Mouse (Mus musculus) MN1 (cell line): ENCODE results near the gene Dpt.
A peak's percentile ranks its signal among the peaks of the same experiment; 100 is the strongest.
"Not testable (repeated sequence)": the region's sequence is repeated elsewhere in the genome, so short reads cannot be mapped to it uniquely, and the experiment has no call there.

Experiments used
- DNase-seq: peaks from one replicate; pipeline ENCODE4 v3.0.0-alpha.2; 2016; ENCODE audit warnings: low spot score

The Dpt gene

DNA sequence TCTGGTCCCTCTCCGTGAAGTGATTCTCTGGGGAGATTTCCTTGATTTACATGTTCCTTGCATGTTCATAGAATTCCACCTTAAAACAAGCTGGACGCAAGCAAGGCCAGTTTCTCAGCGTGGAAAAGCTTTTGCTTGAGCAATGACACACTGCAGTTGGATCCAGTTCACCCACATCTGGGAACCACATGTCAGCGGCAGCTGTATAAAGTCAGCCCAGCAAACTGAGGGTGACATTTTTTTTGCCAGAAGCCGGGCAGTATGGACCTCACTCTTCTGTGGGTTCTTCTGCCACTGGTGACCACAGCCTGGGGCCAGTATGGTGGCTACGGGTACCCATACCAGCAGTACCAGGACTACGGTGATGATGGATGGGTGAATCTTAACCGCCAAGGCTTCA lies at the start of gene Dpt:
Dpt (plus strand) TSS at position 174 of the 400 bp plus-strand sequence.
- no peak for DNase-seq

DNA sequence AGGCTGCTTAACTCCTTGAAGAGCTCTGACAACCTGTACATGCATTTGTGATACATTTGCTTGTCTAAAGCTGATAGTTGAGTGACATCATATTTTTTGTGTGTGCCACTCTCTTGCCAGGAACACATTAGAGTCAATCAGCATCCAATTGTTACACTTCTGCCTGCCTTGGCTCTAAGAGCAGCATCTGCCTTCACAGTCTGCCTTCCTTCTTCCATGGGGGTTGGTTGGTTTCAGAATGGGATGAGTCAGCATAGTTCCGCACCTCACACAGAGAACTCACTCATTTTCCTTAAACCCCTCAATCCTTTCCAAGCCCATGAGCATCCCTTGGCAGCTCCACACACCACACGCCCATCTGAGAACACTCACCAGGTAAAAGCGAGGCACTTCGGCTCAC lies 42.7 kb upstream of the Dpt start:
- no peak for DNase-seq

DNA sequence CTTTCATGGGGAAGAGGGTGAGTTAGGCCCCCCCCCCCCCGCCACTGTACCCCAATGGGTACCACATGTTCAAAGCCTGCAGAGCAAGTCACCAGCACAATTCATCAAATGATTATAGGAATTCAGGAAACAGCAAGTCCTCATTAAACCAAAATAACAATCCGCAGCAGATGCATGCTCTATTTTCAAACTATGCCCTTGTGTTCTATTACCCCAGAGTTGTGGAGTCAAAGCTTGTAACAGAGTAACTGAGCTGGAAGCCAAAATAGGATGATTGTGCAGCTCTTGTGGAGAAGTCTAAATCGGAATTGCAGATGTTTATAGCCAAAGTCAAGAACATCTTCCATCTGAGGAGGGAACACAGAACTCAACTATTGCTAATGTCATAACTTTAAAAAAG lies 40.8 kb upstream of the Dpt start:
- DNase-seq = no peak

DNA sequence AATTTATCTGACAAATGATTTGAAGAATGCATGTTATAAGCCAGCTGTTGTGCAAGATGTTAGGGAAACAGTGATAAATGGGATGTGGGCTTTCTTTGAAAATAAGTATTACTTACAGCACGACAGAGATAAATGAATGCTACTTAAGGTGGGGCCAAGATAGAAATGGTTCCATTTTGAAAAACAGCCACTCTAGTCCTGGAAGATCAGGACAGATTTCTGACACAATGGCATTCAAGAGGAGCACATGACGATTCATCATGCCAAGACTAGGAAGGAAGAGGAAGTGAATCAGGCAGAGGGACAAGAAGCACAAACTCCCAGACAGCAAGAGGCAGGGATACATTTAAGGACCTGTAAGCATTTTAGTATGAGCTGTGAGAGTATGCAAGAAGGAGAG lies 39.5 kb upstream of the Dpt start:
- DNase-seq = no peak

DNA sequence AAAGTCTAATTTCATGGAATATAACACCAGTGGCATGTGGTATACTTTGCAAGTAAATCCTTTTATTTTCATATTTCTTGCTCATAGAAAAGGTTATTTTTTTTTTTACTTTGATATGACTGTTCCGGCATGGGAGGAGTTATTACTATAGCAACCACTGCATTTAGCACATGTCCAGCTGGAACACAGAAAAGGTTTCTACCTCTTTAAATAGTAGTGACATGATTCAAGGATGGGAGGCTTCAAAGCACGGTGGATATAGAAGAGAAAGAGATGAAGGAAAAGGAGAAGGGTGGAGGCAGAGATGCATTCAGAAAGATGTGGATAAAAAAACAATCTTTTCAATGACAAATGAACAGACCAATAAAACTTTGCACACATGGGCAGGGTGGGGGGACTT lies 38.0 kb upstream of the Dpt start:
- DNase-seq = no peak

DNA sequence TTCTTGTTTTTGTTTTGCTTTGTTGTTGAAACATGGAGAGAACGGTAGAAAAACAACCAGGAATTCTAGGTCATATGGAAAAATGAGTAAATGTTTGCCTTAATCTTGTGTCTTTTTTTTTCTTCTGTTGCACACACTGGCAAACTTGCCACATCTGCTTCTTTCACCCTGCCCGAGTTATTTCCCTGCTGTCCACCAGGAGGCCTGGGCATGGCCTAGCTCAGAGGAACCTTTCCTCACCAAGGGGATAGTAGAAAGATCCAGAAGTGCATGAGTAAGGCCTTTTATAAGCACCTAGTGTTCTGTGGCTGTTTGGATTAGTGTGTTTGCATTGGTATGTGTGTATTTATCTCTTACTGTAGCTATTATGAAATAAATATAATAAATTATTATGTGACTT lies 34.2 kb upstream of the Dpt start:
- peak; percentile 17 for DNase-seq

DNA sequence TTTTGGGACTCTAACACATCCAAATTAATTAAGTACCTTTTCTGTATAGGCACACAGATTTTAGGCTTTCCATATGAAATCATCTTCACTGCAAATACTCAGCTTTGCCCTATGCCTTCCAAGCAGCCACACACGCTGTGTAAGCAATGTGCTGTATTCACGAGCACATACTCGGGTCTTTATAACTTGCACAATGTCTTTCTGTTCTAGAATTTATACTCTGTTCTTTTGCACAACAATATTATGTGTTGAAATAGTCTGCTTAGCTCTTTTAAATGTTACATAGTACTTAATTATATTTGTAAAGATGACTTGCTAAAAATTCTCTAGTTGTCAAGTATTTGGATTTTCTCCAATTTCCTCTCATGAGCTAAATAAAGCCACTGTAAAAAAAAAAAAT lies 29.8 kb upstream of the Dpt start:
- DNase-seq = no peak

DNA sequence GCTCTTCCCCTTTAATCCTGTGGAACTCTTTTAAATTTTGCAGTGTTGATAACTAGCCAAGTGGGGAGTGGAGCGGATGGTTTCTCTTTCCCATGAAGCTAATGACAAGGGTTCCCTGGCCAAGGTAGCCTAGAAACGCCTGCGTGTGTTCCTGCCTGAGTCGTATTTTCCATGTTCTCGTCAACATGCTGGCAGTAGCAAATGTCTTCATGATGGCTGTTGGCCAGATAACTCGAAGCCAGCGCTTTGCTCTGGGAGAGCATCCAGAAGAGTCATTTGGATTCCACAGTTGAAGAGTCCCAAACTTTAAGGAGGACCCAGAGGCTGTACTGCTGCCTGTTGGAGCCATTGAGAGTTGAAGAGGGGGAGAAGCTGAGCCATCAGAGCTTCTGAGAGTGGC lies 25.8 kb upstream of the Dpt start:
- peak; percentile 14 for DNase-seq

DNA sequence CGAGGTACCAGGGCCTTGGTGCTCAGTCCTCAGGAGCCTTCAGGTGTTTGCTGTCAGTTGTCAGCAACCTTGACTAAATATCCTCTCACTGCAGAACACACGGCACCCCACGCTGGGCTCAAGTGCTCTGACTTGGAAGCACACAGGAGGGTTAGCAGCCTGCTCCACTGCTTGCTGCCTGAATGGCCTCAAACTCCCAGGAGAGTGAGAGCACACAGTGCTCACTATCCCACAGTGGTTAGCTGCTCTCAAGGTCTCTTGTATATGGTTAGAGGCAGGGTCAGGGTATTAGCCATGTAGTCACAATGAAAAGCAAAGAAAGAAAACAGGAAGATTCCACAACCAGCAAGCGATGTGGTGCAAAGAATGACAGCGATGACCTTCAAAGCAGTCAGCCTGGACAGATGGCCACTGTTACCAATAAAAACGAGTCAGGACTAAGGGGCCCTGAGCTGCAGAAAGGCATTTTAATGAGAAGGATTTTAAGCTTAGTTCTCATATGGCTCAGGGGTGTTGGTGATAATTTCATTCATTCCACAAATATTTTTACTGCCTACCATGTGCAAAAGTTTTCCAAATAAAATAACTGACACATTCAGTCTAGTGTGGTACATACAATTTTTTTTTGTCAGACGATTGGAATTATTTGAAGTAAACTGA lies 15.5 kb upstream of the Dpt start:
- DNase-seq = no peak

DNA sequence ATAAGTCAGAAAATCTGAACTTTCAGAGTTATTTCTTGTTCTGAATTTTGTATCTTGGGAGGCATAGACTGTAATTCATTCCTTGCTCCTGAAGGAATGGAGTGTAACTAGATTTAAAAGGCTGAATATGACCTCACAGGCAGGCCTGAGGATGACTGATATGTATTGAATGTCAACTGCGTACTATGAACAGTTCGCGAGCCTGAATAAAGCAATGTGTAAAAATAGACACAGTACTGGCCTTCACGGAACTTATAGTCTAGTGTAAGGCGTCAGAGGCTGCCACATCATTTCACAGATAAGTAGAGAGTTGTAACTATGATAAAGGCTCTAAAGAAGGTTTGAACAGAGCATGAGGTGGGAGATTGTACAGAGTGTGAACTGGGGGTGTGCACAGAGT lies 10.3 kb upstream of the Dpt start:
- DNase-seq = no peak

DNA sequence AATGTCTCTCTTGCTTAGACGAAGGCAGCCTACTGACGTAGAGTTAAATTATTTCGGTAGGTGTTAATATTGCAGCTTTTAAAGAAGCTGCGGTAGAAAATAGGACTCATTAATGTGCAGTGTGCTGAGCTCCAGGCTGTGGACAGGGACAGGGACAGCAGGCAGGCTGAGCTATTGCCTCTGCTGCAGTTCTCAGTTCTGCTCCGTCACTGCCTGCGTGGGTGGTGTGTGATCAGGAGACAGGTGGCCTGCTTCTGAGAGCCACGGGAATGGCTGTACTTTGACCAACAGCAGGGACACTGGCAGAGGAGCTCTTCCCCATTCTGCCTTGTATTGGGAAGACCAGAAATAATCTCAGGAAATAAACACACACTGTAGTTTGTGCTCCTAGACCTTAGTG lies 8.7 kb upstream of the Dpt start:
- DNase-seq = no peak

DNA sequence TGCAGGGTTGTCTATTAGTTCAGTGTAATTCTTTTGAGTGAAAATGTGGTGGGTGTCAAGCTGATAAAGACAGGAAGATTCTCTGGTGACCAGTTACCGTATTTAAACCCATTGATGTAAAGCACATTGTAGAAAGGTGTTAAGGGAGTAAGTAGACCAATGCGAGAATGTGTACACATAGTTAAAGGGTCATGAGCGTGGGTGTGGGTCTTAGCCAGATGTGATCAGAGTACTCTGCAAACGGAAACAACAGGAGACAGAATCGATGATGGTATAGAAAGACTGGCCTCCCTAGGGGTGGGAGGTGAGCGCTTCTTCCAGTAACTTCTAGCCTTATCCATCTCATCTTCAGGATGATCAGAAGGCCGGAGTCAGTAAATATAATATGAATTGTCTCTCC lies 8.2 kb upstream of the Dpt start:
- no peak for DNase-seq

DNA sequence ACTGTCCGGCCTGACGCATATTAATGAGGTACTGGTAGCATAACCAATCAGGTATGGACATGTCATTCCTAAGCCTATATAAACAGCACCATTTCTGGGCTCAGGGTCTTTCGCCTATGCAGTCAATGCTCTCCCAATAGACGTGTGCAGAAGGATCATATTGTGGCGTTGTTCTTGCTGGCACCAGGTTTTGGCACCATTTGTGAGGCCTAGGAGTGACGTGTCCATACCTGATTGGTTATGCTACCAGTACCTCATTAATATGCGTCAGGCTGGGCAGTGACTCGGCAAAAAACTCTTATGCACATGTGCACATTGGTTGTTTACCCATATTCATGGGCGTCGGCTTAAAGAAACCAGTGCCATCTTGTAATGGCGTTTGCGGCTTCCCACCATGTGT lies 6.1 kb upstream of the Dpt start:
- not testable (repeated sequence) for DNase-seq

DNA sequence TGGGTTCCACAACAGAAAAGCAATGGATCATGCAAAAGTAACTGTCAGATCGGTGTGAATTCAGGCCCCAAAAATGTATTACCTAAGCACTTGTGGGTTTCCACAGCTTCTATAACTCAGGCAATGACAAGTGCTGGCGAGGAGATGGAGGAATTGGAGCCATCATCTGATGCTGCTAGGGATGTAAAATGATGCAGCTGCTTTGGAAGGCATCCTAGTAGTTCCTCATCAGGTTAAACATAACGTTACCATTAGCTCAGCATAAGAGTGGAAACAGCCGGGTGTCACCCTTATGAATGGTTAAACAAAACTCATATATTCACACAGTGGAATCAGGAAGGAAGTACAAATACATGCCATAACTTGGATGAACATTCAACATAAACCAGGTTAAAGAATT lies 3.4 kb upstream of the Dpt start:
- no peak for DNase-seq

DNA sequence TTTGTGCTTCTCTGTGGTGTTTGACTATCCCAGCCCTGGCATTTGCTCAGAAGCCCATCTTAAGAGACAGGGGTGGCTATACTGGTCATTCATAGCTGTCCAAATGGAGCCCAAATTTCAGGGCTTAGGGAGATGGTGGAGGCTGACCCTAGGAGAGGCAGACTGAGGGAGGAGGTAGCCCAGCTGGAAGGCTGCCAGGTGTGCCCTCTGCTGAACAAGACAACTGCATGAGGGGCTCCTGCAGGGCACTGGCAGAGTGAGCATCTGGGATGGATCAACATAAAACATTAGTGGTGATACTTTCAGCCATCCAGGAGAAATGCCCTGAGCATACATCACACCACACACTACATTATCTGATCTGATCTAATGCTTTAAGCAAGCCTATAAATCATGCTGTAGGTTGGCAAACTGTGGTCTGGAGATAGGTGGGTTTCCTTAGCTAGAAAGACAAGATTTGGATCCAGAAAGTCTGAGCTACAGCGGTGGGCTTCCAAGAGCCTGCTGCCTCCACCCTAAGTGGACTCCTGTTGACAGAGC lies 1.4 kb downstream of the Dpt start:
- DNase-seq = peak; percentile 66

DNA sequence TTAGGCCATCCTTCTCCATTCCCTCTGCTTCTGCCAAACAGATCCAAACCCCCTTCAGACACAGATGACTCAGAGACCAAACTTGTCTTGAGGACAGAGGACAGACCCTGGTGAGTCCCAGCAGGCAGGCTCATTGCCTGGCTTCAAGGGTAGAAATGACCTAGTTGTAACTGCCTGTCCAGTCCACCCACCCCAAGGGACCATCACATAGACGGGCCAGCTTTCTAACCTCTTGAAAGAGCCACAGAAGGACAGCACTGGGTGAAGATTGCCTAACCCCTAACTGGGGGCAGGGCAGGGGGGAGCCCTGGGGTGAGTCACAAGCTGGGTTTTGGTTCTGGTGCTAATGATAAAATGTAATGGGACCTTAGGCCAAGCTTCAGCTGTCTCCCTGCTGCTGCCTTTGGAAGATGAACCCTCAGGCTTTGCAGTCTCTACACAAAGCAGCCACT lies 2.1 kb downstream of the Dpt start:
- peak; percentile 73 for DNase-seq

DNA sequence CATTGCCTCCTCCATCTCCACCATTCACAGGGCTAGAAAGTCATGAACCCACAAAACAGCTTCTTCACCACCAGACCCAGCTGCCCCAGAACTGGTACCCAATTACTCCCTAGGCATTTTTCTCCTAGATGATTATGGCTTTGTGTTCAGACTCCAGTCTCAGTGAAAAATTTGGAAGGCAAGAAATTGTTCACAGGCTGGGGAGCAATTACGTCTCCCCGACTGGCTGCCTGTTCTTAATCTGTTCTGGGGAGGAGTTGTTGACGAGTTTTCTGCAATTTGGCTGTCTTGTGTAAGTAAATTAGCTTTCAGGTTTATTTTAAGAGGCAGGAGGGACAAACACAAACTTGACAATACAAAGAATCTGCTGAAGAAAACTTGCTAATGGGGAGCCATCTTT lies 2.7 kb downstream of the Dpt start:
- no peak for DNase-seq

DNA sequence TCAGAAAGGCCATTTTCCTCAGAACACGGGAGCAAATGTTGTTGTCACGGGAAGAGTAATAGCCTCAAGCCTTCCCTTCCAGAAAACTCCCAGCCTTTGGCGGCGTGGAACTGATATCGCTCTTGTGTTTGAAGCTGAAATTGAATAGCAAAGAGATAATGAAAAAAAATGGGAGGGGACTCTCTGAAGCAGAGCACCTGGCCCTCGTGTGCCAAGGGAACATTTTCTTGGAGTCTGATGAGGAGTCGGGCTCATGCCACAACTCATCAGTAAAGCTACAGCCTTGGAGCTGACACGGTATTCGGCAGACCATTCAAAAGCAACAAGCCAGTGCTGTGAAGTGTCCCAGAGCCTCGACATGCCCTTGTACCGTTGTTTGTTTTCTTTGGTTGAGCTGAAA lies 7.8 kb downstream of the Dpt start:
- DNase-seq = no peak

DNA sequence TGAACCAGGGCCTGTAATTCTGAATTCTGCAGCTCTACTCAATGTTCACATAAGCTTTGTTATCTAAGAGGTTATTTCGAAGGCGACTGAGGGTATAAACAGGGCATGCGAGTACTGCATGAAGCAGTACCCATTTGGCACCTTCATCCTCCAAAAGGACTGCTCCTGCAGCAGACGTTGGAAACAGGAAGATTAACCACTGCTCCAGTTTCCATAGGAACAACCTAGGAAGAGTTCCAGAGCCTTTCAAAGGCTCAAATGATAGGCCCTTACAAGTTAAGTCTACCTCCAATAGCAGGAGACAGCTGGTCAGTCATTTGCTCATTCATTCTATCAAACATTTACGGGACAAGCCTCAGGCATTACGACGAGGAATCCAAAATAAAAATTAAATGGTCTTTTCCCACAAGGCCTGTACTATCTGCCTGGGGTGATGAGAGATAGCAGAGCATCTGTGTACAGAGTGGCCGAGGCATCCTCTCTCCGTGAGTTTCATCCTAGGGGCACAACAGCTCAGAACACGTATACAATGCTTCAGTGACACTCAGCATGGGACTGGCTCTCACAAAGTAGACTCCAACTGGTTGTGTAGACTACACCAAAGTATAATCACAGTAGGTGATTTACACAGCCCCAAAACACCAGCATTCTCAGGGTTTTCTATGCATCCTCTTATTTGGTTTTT lies 8.4 kb downstream of the Dpt start:
- DNase-seq = no peak

DNA sequence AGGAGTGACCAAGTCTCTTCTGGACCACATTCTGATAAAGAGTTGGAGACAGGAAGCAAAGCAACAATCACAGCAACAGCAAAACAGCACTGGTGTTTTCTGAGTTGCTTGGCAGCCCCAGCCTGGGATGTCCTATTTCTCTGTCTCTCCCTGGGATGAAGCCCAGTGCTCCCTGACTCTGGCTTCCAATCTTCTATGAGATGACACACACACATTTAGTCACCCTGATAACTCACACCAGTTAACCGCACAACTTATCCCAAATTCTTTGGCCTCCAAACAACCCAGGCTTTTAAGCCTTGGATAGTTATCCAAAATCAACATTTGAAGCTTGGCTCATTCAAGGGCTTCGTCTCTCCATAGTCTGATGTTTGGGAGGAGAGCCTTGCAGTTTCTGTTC lies 12.9 kb downstream of the Dpt start:
- no peak for DNase-seq

DNA sequence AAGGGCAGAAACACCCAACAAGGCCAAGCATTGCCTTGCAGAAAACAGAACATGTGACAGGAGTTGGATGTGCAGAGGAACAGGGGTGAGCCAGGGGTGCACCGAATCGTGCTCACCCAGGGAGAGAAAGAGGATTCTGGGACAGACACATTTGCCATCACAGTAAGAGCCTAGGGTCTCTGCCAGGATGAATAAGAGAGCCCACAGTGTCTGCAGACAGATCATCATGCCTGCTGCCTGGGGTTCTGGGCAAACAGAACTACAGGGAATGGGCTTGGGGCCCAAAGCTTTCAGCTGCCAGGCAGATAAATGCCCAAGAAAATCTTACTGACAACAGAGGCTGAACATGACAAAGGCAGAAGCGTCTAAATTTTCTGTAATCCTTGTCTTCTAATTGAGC lies 14.9 kb downstream of the Dpt start:
- no peak for DNase-seq

DNA sequence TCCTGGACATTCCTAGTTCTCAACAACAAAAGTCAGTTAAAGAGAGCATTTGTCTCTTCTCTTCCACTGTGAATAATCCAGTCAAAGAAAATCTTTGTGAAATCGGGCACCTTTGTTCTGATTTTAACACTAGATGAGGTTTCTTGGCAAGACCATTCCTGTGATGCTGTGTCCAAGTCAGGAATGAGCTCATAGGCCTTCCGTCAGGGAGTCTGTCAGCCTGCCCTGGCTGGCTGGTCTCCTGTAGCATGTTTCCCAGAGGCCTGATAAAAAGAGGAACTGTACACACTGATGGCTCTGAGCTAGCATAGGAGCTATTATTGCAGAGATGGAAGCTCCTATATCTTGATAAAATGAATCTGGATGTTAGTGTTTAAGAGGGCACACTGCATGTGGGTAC lies 17.8 kb downstream of the Dpt start:
- DNase-seq = no peak

DNA sequence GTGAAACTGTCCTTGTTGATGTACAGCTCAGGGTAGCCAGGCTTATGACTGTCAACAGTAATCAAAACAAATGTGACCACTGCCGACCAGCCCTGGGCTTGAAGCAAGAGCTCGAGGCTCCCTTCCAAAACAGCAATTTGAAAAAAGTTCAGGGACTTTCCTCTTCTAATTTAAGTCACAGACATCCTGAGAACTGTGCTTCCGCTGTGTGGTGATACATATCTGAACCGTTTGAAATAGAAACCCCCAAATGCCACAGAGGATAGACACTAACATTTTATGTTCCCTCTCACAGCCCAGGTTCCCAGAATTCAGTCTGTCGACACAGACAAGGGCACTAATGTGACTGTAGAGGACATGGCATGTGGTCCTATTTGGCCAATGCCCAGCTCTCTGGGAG lies 18.9 kb downstream of the Dpt start:
- DNase-seq = no peak

DNA sequence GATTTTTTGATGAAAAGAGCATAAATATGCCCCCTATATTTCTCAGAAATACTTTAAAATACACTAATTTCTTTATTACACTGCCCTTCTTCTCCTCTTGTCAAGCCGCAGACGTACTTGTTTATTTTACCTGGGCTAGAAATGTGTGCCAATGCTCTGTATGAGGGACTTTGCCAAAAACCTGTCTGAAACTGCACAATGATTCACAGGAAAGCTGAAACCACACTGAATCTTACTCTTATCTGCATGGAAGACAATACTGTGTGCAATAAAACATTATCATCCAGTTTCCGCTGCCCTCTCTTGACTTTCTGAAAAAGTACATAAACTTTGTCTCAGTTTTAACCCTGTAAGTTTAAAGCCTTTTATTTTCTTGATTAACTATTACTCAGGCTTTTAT lies 20.9 kb downstream of the Dpt start:
- no peak for DNase-seq
